Mouse (Mus musculus) left cerebral cortex, postnatal 36 days (tissue): Measurements from ENCODE around the gene Vmn2r57. TPM values are rescaled to one million over a fixed set of nuclear protein-coding genes. Genes with fewer than 3 reads are reported as not detected.
"Not testable (repeated sequence)": the region's sequence is repeated elsewhere in the genome, so short reads cannot be mapped to it uniquely, and the experiment has no call there.

Source experiments
- DNase-seq, 2 experiments: peaks; one replicate each; pipeline ENCODE4 v3.0.0; 2021 to 2022; ENCODE audit warnings: low spot score in 2 of 2, mixed read lengths in 1 of 2
- intact Hi-C: fragments of 180-260 bp; cut with DNase I; formaldehyde crosslinking; loops from one replicate; pipeline ENCODE4 v1.15.1; 2025
- total RNA-seq, 2 experiments: library from RNA; stranded (reverse); gene quantifications; 2 replicates each; pipeline ENCODE4 v1.2.3; 2021

Gene Vmn2r57
- total RNA-seq, result under 1 TPM; 0.32 to 0.44 TPM

GRCm38 (mm10) chr7:41448596-41448995 lies at the start of gene Vmn2r57:
Gene Vmn2r57, minus strand, starts transcription at chr7:41448696.
- DNase-seq, intact Hi-C loops: not testable (repeated sequence)

GRCm38 (mm10) chr7:41497871-41498270 lies 49.4 kb upstream of the Vmn2r57 start:
- intact Hi-C loops, result loop anchor here (2.0 kb wide), 1 partner anchor 135 kb away; the partner anchor contains the start of gene Zfp788
- DNase-seq, result no peak

GRCm38 (mm10) chr7:41451864-41452263 lies 3.4 kb upstream of the Vmn2r57 start:
- no peak for DNase-seq
- intact Hi-C loops, result no loop called here

- intact Hi-C loops, result no loop called here
- DNase-seq, result no peak
Observed at GRCm38 (mm10) chr7:41394130-41394529, 54.4 kb downstream of the Vmn2r57 start.

- DNase-seq, result peak; percentile 78 to 82
- intact Hi-C loops, result loop anchor here (1.0 to 2.0 kb wide), 2 partner anchors 106 to 239 kb away; partner anchors contain the start of genes AW146154, Gm20449 and Zfp788
Observed at GRCm38 (mm10) chr7:41393048-41393971, 55.2 kb downstream of the Vmn2r57 start, which contains the start of gene AI987944. Gene AI987944, minus strand, starts transcription at chr7:41393379.

Other genes starting within 250 kb of the Vmn2r57 start
- gene AI987944, start 55.3 kb downstream of the Vmn2r57 start, total RNA-seq, result 10 to 100 TPM in 1 of 2 experiments, 1 to 10 TPM in 1; 8.6 to 10.1 TPM
- gene Gm20449, start 50.7 kb upstream of the Vmn2r57 start, total RNA-seq, result under 1 TPM in 1 of 2 experiments, not detected in 1; 0.17 TPM
- gene AW146154, start 51.2 kb upstream of the Vmn2r57 start, total RNA-seq, result 10 to 100 TPM in 1 of 2 experiments, 1 to 10 TPM in 1; 7.5 to 10.0 TPM
- gene Gm6871, start 125.0 kb upstream of the Vmn2r57 start, total RNA-seq, result not detected
- 10 to 100 TPM; 28.3 to 31.7 TPM for gene 2610021A01Rik, start 150.5 kb upstream of the Vmn2r57 start, total RNA-seq
- 10 to 100 TPM; 34.1 to 38.8 TPM for gene Zfp788, start 184.5 kb upstream of the Vmn2r57 start, total RNA-seq